Mouse (Mus musculus) urinary bladder, adult 18-20 months (tissue): ENCODE results near the gene Fem1a.

ENCODE experiments used
- DNase-seq, 2 experiments: peaks; one replicate each; pipeline ENCODE4 v3.0.0; 2022; ENCODE audit warnings: low spot score in 2 of 2, mixed read lengths in 2 of 2

Fem1a gene

DNA sequence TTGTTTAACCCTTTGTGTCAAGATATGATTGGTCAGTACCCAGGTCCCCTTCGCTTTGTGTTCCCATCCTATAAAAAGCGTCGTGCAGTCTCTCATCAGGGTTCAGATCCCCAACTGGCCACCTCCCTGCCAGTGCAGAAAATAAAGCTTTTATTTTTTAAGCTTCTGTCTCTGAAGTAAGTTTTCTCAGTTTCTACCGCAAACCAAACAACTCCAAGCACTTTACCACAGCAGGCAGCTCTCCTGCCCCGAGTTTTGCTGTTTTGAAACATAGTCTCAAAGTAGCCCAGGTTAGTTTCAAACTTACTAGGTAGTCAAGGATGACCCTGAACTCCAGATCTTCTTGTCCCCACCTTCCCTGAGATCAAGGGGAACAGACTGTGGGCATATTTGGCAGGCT, 21.7 kb downstream of the Fem1a start:
- DNase-seq: no peak

DNA sequence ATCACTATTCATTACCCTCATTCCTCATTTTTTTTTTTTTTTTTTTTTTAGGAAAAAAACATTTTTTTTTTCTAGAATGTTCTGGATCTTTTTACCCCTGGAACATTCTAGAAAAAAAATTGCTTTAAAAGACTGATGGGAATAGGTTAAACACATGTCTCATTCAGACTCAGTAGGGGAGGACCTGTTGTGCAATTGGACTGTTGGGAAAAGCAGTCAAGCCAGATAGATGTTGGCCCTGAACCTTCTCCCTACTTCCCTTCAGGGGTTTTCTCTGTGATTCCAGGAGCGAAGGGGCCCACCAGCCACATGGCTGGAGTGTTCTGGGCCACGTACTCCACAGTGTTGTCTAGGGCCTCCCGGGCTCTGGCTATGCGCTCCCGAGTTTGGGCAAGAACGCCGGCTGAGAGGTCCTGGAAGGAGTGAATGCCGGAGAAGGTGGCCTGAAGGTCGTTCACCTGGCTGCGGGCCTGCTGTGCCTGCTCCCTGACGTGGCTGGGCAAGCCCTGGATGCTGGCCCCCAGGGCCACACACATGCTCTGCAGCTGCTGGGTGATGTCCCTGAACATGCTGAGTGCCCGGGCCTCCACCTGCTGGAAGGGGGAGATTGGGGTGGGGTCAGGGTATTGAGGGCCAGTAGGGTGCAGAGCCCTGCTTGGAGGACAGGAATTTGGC, 23.0 kb downstream of the Fem1a start:
- no peak for DNase-seq

DNA sequence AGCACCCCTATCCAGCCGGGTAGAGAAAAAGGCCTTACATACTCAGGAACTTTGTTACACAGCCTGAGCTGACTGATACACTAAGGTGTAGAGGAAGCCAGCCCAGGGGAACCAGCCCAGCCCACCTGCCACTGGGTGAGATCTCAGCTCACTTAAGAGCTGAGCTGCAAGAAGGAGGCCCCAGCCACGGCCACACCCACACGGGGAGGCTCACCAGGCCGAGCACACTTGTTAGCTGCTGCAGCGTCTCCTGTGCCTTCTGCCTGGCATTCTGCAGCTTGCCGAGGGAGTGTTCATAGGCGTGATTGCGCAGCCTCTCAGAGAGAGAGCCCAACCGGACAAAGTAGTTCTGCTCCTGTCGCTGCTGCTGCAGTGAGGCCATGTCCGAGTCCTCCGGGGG, 24.6 kb downstream of the Fem1a start:
- no peak for DNase-seq

DNA sequence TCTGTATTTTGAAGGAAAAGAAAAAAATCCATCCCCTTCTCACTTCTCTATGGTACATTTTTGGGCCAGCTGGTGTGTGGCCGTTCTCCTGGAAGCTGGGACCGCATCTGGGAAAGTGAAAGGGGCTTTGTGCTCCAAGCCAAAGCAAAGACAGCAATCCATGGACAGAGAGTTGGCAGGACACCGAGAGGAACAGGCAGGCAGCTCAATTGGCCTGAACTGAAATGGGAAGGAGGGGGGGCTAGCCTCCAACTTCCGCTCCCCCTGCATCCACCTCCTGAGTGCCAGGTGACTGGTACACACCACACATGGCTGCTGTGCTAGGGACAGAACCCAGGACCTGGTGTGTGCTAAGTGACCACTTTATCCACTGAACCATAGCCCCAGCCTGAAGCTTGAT, 26.2 kb downstream of the Fem1a start:
- no peak for DNase-seq

DNA sequence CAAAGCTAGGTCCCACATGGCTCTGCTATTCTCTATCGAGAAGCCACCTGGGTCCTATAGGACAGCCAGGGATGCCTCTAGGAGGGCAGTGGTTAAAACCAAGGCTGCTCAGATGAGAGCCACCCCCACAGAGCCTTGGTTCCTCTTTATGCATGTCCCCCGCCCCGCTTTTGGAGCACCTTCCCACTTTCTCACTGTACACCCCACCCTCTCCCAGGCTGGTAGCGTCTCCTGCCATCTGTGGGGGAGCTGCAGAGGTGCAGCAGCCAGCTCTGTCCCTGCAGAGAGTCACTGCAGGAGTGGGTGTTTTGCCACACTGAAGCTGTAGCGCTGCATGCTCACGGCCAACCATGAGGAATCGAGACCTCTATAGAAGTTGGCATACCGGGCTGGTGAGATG, 26.7 kb downstream of the Fem1a start:
- DNase-seq: no peak

DNA sequence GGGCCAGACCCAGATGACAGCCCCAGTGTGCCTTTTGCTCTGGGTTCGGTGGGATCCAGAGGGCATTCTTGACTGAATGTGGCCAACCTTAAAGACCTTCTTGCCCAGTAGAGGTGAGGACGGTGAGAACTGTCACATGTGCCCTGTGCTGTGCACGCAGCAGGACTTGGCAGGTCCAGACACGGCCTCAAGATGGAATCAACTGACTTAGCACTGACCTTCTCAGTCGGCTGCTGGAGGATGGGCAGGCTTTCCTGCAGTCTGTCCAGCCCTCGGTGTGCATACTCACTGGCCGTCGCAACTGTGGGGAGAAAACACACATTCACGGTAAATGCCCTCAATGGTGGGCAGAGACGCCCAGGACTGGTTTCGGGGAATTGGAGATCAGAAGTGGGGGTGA, 29.4 kb downstream of the Fem1a start:
- peak in 1 of 2 experiments; percentile 48 for DNase-seq

DNA sequence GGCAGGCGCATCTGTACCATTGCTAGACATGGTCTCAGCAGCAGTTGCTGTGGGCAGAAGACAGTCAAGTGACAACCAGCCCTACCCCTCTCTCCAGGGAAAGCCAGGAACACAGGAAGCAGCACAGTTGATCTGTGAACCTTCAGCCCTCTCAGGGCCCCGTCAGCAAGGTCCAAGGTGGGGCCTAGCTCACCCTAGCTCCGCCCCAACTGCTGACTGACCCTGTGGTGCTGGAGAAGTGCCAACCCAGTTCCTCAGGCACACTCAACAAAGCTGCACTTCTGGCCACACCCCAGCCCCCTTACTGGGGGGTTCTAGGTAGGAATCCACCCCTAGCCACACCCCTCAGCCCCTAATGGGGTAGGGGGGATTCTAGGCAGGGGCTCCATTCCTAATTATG, 31.2 kb downstream of the Fem1a start:
- DNase-seq: no peak

DNA sequence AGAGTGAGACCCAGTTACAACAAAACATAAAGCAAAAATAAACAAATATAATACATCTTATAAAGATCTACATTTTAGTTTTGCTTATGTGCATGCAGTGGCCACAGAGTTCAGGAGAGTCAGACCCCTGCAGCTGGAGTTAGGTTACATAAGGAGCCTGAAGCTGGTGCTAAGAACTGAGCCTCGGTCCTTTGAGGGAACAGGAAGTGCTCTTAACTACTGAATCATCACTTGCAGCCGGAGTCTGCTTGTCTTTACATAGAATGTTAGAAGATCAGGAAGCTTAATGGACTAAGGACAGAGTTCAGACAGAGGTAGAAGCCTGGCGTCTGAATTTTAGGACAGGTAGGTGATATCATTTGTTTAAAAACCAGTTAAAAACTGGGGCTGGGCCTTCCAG, 32.3 kb downstream of the Fem1a start:
- DNase-seq: no peak

DNA sequence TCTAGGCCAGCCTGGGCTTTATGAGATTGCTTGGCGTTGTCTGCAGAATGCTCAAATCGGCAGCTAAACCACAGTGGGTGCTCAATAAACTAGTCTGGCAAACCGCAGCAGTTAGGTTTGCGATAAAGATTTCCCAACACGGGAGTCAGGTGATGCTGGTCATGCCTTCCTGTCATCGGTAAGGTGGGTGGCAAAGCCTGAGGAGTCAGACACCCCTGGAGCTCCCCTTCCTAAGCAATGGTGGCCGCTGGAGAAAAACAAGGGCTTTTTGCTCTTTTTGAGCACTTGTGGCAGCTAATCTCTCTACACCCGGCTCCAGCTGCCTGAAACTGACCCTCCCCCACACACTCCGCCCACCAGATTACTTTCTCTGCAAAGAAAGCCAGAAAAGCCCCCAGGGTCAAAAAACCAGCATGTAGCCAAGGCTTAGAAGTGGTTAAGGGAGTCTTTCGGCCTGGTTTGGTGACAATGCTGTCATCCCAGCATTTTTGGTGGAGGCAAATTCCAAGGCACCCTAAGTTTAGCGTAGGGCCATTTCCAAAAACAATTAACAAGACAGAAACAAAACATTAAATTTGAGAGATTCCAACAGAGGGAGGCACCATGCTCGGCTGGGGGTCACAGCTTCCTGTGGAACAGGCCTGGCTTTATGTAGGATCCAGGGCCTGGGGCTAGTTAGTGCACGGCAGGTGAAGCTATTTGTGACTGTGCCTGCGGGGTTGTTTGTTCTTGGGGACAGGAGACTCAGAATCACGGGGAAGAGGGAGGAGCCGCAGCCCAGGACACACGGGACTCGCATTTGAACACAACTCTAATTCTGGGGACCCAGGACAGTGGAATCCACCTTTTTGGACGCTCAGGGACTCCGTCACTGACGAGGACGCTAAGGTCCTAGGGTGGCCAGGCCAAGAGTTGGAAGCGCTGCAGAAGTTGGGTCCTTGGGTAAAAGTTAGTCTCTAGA, 33.0 kb downstream of the Fem1a start:
- peak in 1 of 2 experiments; percentile 59 for DNase-seq

DNA sequence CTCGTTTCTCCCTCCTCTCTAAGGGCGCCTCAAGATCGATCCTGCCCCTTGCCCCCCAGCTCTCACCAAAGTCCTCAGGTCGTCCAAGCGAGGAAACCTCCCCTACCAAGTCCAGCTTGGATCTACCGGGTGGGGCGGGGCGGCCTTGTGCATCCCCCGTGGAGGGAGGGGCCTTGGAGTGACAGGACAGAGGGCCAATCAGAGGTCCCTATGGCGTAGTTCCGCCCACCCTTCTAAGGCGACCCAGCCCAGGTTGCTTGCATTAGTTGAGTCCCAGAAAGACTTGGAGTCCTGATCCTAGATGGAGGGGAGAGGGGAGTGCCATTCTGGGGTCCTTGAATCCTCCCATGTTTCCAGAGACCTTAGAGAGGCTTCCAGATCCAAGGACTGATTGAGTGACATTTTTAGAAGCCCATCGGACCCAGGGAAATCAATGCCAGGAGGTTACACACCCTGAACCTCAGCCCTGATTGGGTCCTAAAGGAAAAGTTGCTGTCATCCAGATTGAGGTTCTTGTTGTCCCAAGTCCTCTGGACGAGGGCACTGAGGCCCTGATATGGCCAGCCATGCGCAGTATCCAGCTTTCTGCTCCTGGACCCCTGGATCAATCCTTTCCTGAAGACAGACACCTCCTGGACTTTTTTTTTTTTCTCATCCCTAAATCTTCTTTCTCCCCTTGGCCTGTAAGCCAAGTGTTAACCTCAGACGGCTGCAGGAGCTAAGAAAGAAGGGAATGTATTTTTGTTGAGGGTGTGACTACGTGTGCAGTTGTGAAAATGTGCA, 34.0 kb downstream of the Fem1a start:
- peak; percentile 96 to 100 for DNase-seq

DNA sequence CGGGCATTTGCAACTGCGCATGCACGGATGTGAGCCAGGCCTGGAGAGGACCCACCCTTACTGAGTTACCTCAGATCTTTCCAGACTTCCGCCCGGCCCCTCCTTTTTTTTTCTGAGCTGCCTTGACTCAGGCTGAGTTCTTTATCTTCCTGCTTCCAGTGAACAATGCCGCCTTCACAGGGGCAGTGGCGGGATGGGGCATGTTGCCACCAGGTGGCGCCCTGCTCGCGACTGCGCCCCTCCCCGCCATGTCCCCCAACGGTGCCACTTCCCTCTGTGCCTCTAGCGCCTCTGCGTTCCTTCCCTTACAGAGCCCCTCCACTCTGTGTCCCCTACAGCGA, 34.5 kb downstream of the Fem1a start:
- peak; percentile 76 to 92 for DNase-seq

DNA sequence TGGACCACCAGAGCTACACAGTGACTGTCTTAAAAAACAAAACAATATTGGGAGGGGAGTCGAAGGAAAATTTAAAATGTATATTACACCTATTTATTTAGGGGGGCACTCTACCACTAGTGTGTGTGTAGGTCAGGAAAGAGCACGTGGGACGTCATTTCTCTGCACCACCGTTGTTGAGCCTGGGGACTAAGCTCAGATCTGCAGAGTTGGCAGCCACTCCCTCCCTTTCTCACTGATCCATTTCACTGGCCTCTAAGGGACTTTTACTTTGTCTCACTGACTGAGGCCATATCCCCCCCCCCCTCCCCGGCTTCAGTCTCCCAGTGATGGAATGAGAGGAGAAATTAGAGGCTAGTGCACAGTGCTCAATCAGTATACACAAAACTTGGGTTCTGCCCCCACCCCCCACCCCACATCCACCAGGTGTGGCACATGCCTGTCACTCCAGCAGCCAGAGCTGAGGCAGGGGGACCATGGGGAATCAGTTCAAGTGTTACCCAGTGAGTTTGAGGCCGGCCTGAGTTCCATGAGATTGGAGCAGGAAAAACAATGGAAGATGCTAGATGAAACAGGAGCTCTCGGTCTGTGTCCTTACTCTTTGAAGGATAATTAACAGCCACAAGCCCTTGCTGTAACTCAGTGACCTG, 35.3 kb downstream of the Fem1a start:
- DNase-seq: no peak

DNA sequence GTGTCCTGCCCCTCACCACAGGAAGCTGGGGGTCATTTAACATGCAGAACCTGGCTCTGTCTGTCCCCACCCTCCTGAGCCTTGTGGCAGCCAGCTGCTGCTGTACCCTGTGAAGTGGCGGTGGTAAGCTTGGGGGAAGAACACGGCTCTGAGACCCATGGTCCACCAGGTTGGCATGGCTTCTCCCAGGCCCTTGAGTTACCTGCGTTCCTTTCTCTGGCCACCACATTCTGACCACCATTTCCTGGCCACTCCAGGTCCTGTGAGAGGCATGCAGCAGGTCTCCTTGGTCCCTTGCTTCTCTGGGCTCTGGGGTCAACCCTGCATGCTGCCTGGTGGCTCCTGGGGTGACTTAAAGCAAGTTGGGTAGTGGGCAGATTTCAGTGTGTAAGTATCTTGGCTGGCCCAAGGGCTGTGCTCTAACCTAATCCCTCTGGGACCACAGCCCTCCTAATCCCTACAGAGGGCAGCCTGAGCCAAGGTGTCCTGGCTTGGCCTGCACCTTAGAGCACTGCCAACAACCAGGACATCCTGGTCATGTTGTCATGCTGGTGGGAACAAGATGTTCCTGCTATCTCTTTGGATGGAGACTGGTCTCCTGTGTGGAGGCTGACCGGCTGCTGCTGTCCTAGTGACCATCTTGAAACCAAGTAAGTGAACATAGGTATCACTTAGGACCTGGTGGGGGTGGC, 36.1 kb downstream of the Fem1a start, which contains the start of gene Plin3:
Plin3 (minus strand) TSS at position 343 of the 692 bp plus-strand sequence.
- DNase-seq: no peak

DNA sequence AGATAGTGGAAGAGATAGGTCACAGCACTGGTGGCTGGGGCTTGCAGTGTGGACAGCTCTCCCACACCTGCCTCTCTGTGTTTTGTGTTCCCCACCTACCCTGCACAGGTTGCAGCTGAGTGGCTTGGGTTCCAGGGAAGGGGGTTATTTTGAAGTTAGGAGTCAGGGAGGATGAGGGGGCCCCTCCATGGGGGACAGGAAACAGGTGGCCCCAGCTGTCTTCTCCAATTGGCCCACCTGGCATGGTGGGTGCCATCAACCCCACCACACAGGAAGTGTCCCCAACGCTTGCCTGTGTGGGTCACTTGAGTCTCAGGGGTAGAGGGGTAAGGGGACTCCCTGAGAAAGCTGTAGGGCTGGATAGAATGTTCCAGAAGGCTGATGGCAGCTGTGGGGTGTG, 36.7 kb downstream of the Fem1a start:
- no peak for DNase-seq

DNA sequence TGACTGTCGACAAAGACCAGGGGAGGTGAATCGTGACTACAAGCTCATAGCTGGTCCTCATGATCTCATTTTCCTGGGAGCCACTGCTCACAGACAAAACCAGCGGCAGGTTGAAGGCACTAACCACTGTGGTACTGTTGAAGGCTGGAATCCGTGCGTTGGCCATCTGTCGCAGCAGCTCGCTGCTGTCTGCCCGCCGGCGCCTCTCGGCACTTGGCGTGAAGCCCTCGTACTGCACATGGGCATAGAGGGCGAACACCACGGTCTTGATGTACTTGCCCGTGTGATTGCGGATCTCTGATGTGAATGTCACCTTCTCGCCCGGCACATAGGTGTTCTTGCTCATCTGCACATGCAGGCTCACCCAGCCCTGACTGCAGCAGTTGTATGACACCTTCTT, 37.6 kb downstream of the Fem1a start:
- no peak for DNase-seq

DNA sequence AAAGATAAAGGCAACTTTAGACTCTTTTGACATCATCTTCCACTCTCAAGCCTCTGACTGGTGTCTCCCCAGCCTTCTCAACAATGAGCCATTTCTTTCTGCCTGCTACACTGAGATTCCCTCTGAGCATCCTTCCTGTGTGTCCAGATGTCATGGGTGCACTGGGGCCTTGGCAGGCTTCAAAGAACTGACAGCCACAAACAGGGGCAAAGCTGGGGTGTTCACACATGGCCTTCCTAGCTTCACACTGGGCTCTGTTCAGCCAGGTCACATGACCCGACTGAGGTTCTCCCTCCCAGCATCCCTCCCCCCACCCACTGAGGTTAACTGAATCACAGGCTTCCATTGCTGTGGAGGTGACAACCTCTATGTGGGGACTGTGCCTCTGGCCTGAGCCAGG, 39.6 kb downstream of the Fem1a start:
- DNase-seq: no peak

DNA sequence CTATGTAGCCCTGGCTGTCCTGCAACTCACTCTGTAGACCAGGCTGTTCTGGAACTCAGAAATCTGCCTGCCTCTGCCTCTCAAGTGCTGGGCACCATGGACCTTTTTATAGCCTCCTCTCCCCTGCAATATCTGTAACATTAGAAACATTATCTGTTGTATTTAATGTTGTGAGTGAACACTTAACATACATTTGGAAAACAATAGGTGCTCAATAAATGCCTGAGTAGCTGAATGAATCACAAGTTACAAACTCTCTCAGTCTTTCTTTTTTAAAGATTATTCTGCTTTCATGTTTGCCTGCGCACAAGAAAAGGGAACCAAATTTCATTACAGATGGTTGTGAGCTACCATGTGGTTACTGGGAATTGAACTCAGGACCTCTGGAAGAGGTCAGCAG, 41.6 kb downstream of the Fem1a start:
- no peak for DNase-seq

DNA sequence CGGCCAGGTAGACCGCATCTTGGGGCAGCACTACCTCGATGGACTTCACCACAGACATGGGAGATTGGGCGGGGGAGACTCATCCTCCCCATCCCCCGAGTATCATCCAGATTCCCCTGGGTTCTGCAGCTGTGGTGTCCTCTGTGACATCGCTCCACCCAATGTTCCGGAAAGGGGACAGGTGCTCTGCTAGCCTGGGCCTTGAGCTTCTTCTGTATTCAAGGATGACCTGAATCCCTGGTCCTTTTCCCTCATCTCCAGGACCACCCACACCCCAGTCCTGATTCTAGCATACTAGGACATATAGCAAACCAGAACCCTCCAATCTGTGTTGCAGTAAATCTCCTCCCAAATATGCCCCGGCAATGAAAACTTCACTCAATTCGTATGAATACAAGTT, 43.6 kb downstream of the Fem1a start, which contains the start of gene Arrdc5:
Arrdc5 (minus strand) TSS at position 101 of the 400 bp plus-strand sequence.
- DNase-seq: no peak

DNA sequence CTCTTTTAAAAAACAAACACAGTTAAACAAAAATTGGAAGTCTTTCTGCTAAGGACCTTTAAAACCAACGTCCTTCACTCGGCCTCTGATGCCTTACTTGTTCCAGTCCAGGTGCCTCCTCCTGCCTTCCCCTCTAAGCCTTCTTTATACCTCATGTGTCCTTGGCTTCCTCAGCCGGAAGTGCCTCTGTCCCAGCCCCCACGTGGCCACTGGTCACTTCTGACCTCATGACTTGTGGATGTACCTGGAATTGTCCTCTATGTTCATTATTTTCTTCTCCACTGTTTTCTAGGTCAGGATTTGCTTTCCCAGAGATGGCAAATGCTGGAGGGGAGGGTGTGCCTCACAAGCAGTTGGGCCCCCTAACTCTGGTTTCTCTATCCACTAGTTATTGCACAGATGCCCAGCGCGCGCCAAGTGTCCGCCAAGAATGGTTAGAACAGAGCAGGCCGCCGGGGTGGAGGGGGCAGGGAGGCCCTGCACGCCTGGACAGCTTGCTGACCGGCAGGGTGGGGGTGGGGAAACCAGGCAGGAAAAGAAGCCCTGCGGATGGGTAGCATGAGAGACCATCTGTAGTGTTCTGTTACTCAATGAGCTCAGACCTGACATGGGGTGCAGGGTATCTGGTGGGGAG, 45.9 kb downstream of the Fem1a start:
- DNase-seq: no peak

DNA sequence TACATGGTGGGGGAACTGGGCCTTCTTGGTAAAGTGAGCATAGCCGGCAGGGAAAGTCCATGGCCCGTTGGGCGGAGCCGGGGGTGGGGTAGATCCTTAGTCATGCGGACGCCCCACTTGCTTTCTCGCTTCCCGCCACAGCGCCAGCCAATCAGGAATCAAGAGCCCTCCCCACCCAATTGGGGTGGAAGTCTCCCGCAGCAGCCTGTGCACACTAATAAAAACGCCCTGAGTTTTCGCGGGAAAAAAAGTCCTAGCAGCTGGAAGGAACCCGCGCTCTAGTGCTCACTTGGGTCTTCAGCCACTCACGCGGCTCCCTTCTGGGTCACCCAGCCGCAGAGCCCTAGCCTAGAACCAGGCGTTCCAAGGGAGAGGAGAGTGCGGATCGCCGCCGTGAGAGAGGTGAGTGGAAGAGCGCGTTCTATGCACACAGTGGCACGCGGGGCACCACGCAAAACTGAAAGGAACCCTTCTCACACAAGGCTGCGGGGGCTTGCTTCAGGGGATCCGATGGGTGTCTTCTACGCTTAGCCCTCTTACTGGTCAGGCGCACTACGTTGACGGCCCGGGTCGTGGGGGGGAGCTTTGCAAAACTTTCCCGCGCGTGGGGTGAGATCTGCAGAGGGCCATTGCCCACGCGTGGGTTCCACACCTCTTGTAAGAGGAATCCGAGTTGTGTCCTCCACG, 46.7 kb downstream of the Fem1a start, which contains the start of gene Uhrf1:
Uhrf1 (plus strand) TSS at position 162 of the 687 bp plus-strand sequence.
- DNase-seq: peak in 1 of 2 experiments; percentile 69
